10 mouse cellular contexts compared by ENCODE assay signal in genomic region chr5:14092262-14092776, GRCm38 (mm10).
A peak's percentile ranks its signal among the peaks of the same experiment; 100 is the strongest.
DNase-seq lines count a peak whose midpoint lies in the region; ATAC-seq and TF ChIP-seq lines count a peak whose summit lies in the region.
"Had no signal": no experiment of that assay in that cellular context is flagged by ENCODE, and none has a peak within 500 bp of the region (broad histone marks: within the 10 kb centered on the region; RNA-seq: fewer than 3 reads in every experiment).

No protein-coding gene starts in this region.

- 0 out of 2 replicates have a peak overlapping the region, but pooled peaks have one; percentile 5 for H3K4me2 ChIP-seq in intestine, embryonic 15.5 days (replicated peaks)
- H3K4me2 ChIP-seq in intestine, embryonic 16.5 days (ENCODE audit: low read depth, low read length): no peak overlapping the region

- no peaks in the 10 kb centered on the region for H3K36me3 ChIP-seq in intestine, embryonic 15.5 days
- no peaks in the 10 kb centered on the region for H3K36me3 ChIP-seq in intestine, embryonic 16.5 days (ENCODE audit: control insufficient read depth, insufficient read depth, low read length)

- H3K27me3 ChIP-seq in intestine, embryonic 15.5 days (replicated peaks): no peaks in the 10 kb centered on the region
- H3K27me3 ChIP-seq in intestine, embryonic 16.5 days (replicated peaks; ENCODE audit: control insufficient read depth, insufficient read depth, low read length): no peaks in the 10 kb centered on the region

- TF ChIP-seq POLR2A in brain, embryonic 14.5 days (IDR thresholded peaks at IDR 0.05; ENCODE audit: borderline replicate concordance, extremely low read depth, insufficient read depth, insufficient read length, poor library complexity, severe bottlenecking): no peak

- no peak for TF ChIP-seq CTCF in brain, embryonic 14.5 days (IDR thresholded peaks at IDR 0.05; ENCODE audit: borderline replicate concordance, extremely low read depth, insufficient read depth, insufficient read length)
- no peak for TF ChIP-seq CTCF in left cerebral cortex, adult 2 months (IDR thresholded peaks at IDR 0.05)
- TF ChIP-seq CTCF in gastrocnemius, adult 2 months (IDR thresholded peaks at IDR 0.05): no peak

- H3K9me3 ChIP-seq in intestine, embryonic 15.5 days: no peaks in the 10 kb centered on the region
- H3K9me3 ChIP-seq in intestine, embryonic 16.5 days (ENCODE audit: control insufficient read depth, low read length): no peaks in the 10 kb centered on the region

- H3K4me3 ChIP-seq in intestine, embryonic 15.5 days (replicated peaks): no peak overlapping the region
- no peak overlapping the region for H3K4me3 ChIP-seq in intestine, embryonic 16.5 days (ENCODE audit: low read length)
- peak overlapping the region; percentile 29 for H3K4me3 ChIP-seq in left cerebral cortex, adult 2 months
- no peak overlapping the region for H3K4me3 ChIP-seq in gastrocnemius, adult 2 months

- no peak for DNase-seq in cerebellum, adult 9-11 months
- DNase-seq in brain, embryonic 14.5 days (ENCODE audit: low read depth): peak; percentile 41
- DNase-seq in left cerebral cortex, adult 2 months (ENCODE audit: extremely low spot score in 1 of 2, low spot score in 2 of 2): peak in 1 of 2 experiments; percentile 20
- no peak for DNase-seq in spleen, postnatal 10 days (ENCODE audit: low spot score in 2 of 2)
- DNase-seq in gastrocnemius, adult 2 months: no peak
- DNase-seq: kidney, postnatal 10 days had no signal

- peak; percentile 58 for ATAC-seq in cerebellum, adult (ENCODE audit: insufficient number of reproducible peaks, low FRiP score, low TSS enrichment)
- ATAC-seq in intestine, embryonic 15.5 days: no peak
- no peak for ATAC-seq in intestine, embryonic 16.5 days

- no peaks in the 10 kb centered on the region for H3K4me1 ChIP-seq in intestine, embryonic 15.5 days (replicated peaks)
- no peaks in the 10 kb centered on the region for H3K4me1 ChIP-seq in intestine, embryonic 16.5 days (ENCODE audit: control insufficient read depth, insufficient read depth, low read length)

- H3K9ac ChIP-seq in intestine, embryonic 15.5 days: no peak overlapping the region
- no peak overlapping the region for H3K9ac ChIP-seq in intestine, embryonic 16.5 days (ENCODE audit: low read depth, low read length)

- 51% methylated on average over 14 of the region's 14 CpGs for WGBS in intestine, embryonic 15.5 days
- 46% methylated on average over 14 of the region's 14 CpGs for WGBS in intestine, embryonic 16.5 days

- intact Hi-C loops in left cerebral cortex, adult 2 months (cut with DNase I): no loop called here
- intact Hi-C loops in gastrocnemius, adult 2 months (cut with DNase I): no loop called here

- H3K27ac ChIP-seq in intestine, embryonic 15.5 days: no peak overlapping the region
- no peak overlapping the region for H3K27ac ChIP-seq in intestine, embryonic 16.5 days (ENCODE audit: low read length)
- H3K27ac ChIP-seq in left cerebral cortex, adult 2 months: peak overlapping the region; percentile 76
- no peak overlapping the region for H3K27ac ChIP-seq in gastrocnemius, adult 2 months
- H3K27ac ChIP-seq: macrophage had no signal
